Mouse (Mus musculus): Measurements from ENCODE around the gene Oaz3. TPM values are rescaled to one million over a fixed set of nuclear protein-coding genes. Genes with fewer than 3 reads are reported as not detected.

Oaz3 gene
- polyA plus RNA-seq, 1 experiment from 2014 or later = 0.31 TPM

- Histone ChIP-seq H3K27ac (peak overlapping the region; percentile 60; the same call in 1 of the 2 replicates), H3K9me3 (no peaks in the 10 kb centered on the region), H3K36me3 (no peaks in the 10 kb centered on the region), H3K27me3 (ENCODE audit: insufficient read depth, poor library complexity, severe bottlenecking) (peaks cover 7% of the 10 kb centered on the region), H3K4me1 (peaks cover 41% of the 10 kb centered on the region), H3K4me3 (no peak overlapping the region)
- 39% methylated on average over 5 of the region's 5 CpGs for WGBS
- DNase-seq (ENCODE audit: low spot score) = no peak
Observed at GRCm38 (mm10) chr3:94473567-94474232, 30.0 kb upstream of the Oaz3 start.

- WGBS = 42% methylated on average over 10 of the region's 10 CpGs
- peaks cover 35% of the 10 kb centered on the region for H3K4me1 ChIP-seq
- H3K9me3 ChIP-seq = no peaks in the 10 kb centered on the region
- DNase-seq (ENCODE audit: low spot score) = no peak
- peak overlapping the region; percentile 49; the same call in 1 of the 2 replicates for H3K4me3 ChIP-seq
- H3K36me3 ChIP-seq = no peaks in the 10 kb centered on the region
- H3K27me3 ChIP-seq (ENCODE audit: insufficient read depth, poor library complexity, severe bottlenecking) = peaks cover 1% of the 10 kb centered on the region; the same call in 1 of the 2 replicates
- peak overlapping the region; percentile 60; the same call in 1 of the 2 replicates for H3K27ac ChIP-seq
Observed at GRCm38 (mm10) chr3:94473115-94473505, 29.4 kb upstream of the Oaz3 start.

GRCm38 (mm10) chr3:94472447-94473114, 28.9 kb upstream of the Oaz3 start:
- H3K27ac ChIP-seq = peak overlapping the region; percentile 70; the same call in 1 of the 2 replicates
- H3K36me3 ChIP-seq = no peaks in the 10 kb centered on the region
- no peaks in the 10 kb centered on the region for H3K9me3 ChIP-seq
- H3K27me3 ChIP-seq (ENCODE audit: insufficient read depth, poor library complexity, severe bottlenecking) = no peaks in the 10 kb centered on the region
- H3K4me1 ChIP-seq = peaks cover 32% of the 10 kb centered on the region
- peak overlapping the region; percentile 49 for H3K4me3 ChIP-seq
- peak; percentile 92 for DNase-seq (ENCODE audit: low spot score)
- 9% methylated on average over 28 of the region's 28 CpGs for WGBS

GRCm38 (mm10) chr3:94468931-94469330, 25.2 kb upstream of the Oaz3 start:
- Histone ChIP-seq H3K4me3 (no peak overlapping the region), H3K27me3 (ENCODE audit: insufficient read depth, poor library complexity, severe bottlenecking) (no peaks in the 10 kb centered on the region), H3K9me3 (no peaks in the 10 kb centered on the region), H3K36me3 (no peaks in the 10 kb centered on the region), H3K27ac (no peak overlapping the region), H3K4me1 (peaks cover 26% of the 10 kb centered on the region)
- DNase-seq (ENCODE audit: low spot score) = no peak
- 52% methylated on average over 3 of the region's 3 CpGs for WGBS

- no peaks in the 10 kb centered on the region for H3K9me3 ChIP-seq
- no peak overlapping the region for H3K4me3 ChIP-seq
- H3K4me1 ChIP-seq = peaks cover 9% of the 10 kb centered on the region
- no peak for DNase-seq (ENCODE audit: low spot score)
- no peak overlapping the region for H3K27ac ChIP-seq
- H3K27me3 ChIP-seq (ENCODE audit: insufficient read depth, poor library complexity, severe bottlenecking) = no peaks in the 10 kb centered on the region
- H3K36me3 ChIP-seq = no peaks in the 10 kb centered on the region
- 67% methylated on average over 13 of the region's 13 CpGs for WGBS
Observed at GRCm38 (mm10) chr3:94465632-94466430, 22.1 kb upstream of the Oaz3 start.

GRCm38 (mm10) chr3:94463926-94464578, 20.3 kb upstream of the Oaz3 start:
- Histone ChIP-seq H3K9me3 (no peaks in the 10 kb centered on the region), H3K27ac (no peak overlapping the region), H3K36me3 (no peaks in the 10 kb centered on the region), H3K27me3 (ENCODE audit: insufficient read depth, poor library complexity, severe bottlenecking) (no peaks in the 10 kb centered on the region), H3K4me3 (no peak overlapping the region), H3K4me1 (peaks cover 9% of the 10 kb centered on the region)
- DNase-seq (ENCODE audit: low spot score) = no peak
- WGBS = 54% methylated on average over 11 of the region's 11 CpGs

GRCm38 (mm10) chr3:94459834-94460233, 16.1 kb upstream of the Oaz3 start:
- DNase-seq (ENCODE audit: low spot score) = no peak
- Histone ChIP-seq H3K9me3 (no peaks in the 10 kb centered on the region), H3K36me3 (no peaks in the 10 kb centered on the region), H3K27ac (no peak overlapping the region), H3K4me1 (peaks cover 9% of the 10 kb centered on the region), H3K4me3 (no peak overlapping the region), H3K27me3 (ENCODE audit: insufficient read depth, poor library complexity, severe bottlenecking) (peaks cover 8% of the 10 kb centered on the region)
- 93% methylated on average over 2 of the region's 2 CpGs for WGBS

- Histone ChIP-seq H3K36me3 (no peaks in the 10 kb centered on the region), H3K9me3 (no peaks in the 10 kb centered on the region), H3K4me3 (peak overlapping the region; percentile 45), H3K27me3 (ENCODE audit: insufficient read depth, poor library complexity, severe bottlenecking) (peaks cover 12% of the 10 kb centered on the region), H3K27ac (no peak overlapping the region), H3K4me1 (no peaks in the 10 kb centered on the region)
- DNase-seq (ENCODE audit: low spot score) = no peak
- 79% methylated on average over 3 of the region's 3 CpGs for WGBS
Observed at GRCm38 (mm10) chr3:94457055-94457454, 13.3 kb upstream of the Oaz3 start.

- no peaks in the 10 kb centered on the region for H3K9me3 ChIP-seq
- H3K4me1 ChIP-seq = no peaks in the 10 kb centered on the region
- 2% methylated on average over 12 of the region's 12 CpGs for WGBS
- peaks cover 12% of the 10 kb centered on the region for H3K27me3 ChIP-seq (ENCODE audit: insufficient read depth, poor library complexity, severe bottlenecking)
- DNase-seq (ENCODE audit: low spot score) = peak; percentile 93
- no peaks in the 10 kb centered on the region for H3K36me3 ChIP-seq
- no peak overlapping the region for H3K27ac ChIP-seq
- peak overlapping the region; percentile 45 for H3K4me3 ChIP-seq
Observed at GRCm38 (mm10) chr3:94456529-94457000, 12.8 kb upstream of the Oaz3 start.

- H3K27me3 ChIP-seq (ENCODE audit: insufficient read depth, poor library complexity, severe bottlenecking) = no peaks in the 10 kb centered on the region
- H3K27ac ChIP-seq = no peak overlapping the region
- no peak overlapping the region for H3K4me3 ChIP-seq
- no peaks in the 10 kb centered on the region for H3K9me3 ChIP-seq
- H3K4me1 ChIP-seq = 0 out of 2 replicates have a peak, but pooled peaks cover under 1% of the 10 kb centered on the region
- no peak for DNase-seq (ENCODE audit: low spot score)
- peaks cover 56% of the 10 kb centered on the region for H3K36me3 ChIP-seq
- 92% methylated on average over 2 of the region's 2 CpGs for WGBS
Observed at GRCm38 (mm10) chr3:94449377-94449776, 5.7 kb upstream of the Oaz3 start.

- peak within 1 kb of the TSS; percentile 94 for H3K27ac ChIP-seq
- WGBS = under 1% methylated on average over 39 of the region's 39 CpGs
Observed at GRCm38 (mm10) chr3:94442951-94443596, 641 bp downstream of the Oaz3 start, which contains the start of gene Mrpl9. TSS of gene Mrpl9 (plus strand) at chr3:94443318.

GRCm38 (mm10) chr3:94441182-94441581, 2.5 kb downstream of the Oaz3 start:
- H3K27ac ChIP-seq = no peak overlapping the region
- DNase-seq (ENCODE audit: low spot score) = no peak
- peaks cover 14% of the 10 kb centered on the region for H3K27me3 ChIP-seq (ENCODE audit: insufficient read depth, poor library complexity, severe bottlenecking)
- no peaks in the 10 kb centered on the region for H3K9me3 ChIP-seq
- H3K4me1 ChIP-seq = peaks cover 7% of the 10 kb centered on the region; the same call in 1 of the 2 replicates
- no peak overlapping the region for H3K4me3 ChIP-seq
- WGBS = 31% methylated on average over 3 of the region's 3 CpGs
- peaks cover 18% of the 10 kb centered on the region for H3K36me3 ChIP-seq

More at GRCm38 (mm10) chr3:94442951-94443596, 641 bp downstream of the Oaz3 start, which contains the start of gene Mrpl9:
- peak within 1 kb of the TSS; percentile 97 for H3K4me3 ChIP-seq
- no peaks in the 10 kb centered on the region for H3K9me3 ChIP-seq
- H3K36me3 ChIP-seq = peaks cover 37% of the 10 kb centered on the region
- peaks cover 14% of the 10 kb centered on the region for H3K27me3 ChIP-seq (ENCODE audit: insufficient read depth, poor library complexity, severe bottlenecking)
- H3K4me1 ChIP-seq = peaks cover 7% of the 10 kb centered on the region; the same call in 1 of the 2 replicates
- DNase-seq (ENCODE audit: low spot score) = peak; percentile 96

All from heart, embryonic 10.5 days (tissue).